Mouse (Mus musculus): ENCODE results near the gene Fasn. TPM values are rescaled to one million over a fixed set of nuclear protein-coding genes. Genes with fewer than 3 reads are reported as not detected.
A peak's percentile ranks its signal among the peaks of the same experiment; 100 is the strongest.
"Not testable (repeated sequence)": the region's sequence is repeated elsewhere in the genome, so short reads cannot be mapped to it uniquely, and the experiment has no call there.

The Fasn gene
- polyA plus RNA-seq, 1 experiment from 2014 or later, result 89.2 TPM

DNA sequence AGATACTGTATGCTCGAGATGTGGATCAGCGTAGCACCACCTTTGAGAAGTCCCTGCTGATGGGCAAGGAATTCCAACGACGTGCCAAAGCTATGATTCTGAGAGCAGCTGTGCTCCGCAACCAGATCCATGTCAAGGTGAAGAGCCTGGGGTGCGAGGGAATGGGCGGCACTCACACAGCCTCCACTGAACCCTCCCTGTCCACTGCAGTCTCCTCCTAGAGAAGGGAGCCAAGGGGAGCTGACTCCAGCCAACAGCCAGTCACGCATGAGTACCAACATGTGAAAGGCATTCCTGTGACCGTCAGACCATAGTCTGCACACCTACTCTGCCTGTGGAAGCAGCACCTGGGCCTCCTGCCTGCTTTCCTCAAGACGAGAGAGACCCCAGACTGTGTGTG, 35.9 kb downstream of the Fasn start:
- peaks cover 17% of the 10 kb centered on the region for H3K4me1 ChIP-seq (replicated peaks)
- H3K4me2 ChIP-seq (replicated peaks); H3K4me3 ChIP-seq (replicated peaks); H3K9me3 ChIP-seq; ATAC-seq; H3K9ac ChIP-seq (replicated peaks); H3K27me3 ChIP-seq; H3K27ac ChIP-seq: not testable (repeated sequence)
- WGBS, result 89% methylated on average over 10 of the region's 10 CpGs
- H3K36me3 ChIP-seq, result peaks cover 76% of the 10 kb centered on the region

DNA sequence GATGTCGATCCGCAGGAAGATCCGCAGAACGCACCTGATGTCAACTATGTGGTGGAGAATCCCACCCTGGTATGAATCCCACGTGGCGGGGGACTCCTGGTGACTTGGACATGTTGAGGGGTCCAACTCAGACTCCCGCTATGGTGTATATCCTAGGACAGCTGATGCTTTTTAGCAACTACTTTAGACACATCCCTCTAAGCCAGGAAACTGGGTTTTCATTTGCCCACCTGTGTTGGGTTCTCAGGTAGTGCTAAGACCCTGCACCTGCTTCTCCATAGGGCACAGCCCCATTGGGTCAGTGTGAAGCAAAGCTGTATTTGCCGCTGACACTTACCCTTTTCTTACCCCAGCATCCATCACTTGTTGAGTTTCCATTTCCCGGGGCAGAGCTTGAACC, 39.2 kb downstream of the Fasn start:
- H3K9me3 ChIP-seq, result no peaks in the 10 kb centered on the region
- H3K4me2 ChIP-seq (replicated peaks), result peak overlapping the region; percentile 100
- H3K4me3 ChIP-seq (replicated peaks), result peak overlapping the region; percentile 99
- no peaks in the 10 kb centered on the region for H3K27me3 ChIP-seq
- peaks cover 67% of the 10 kb centered on the region for H3K36me3 ChIP-seq
- no peak overlapping the region for H3K27ac ChIP-seq
- ATAC-seq, result no peak
- WGBS, result 35% methylated on average over 9 of the region's 9 CpGs
- peak overlapping the region; percentile 95 for H3K9ac ChIP-seq (replicated peaks)
- H3K4me1 ChIP-seq (replicated peaks), result peaks cover 30% of the 10 kb centered on the region

DNA sequence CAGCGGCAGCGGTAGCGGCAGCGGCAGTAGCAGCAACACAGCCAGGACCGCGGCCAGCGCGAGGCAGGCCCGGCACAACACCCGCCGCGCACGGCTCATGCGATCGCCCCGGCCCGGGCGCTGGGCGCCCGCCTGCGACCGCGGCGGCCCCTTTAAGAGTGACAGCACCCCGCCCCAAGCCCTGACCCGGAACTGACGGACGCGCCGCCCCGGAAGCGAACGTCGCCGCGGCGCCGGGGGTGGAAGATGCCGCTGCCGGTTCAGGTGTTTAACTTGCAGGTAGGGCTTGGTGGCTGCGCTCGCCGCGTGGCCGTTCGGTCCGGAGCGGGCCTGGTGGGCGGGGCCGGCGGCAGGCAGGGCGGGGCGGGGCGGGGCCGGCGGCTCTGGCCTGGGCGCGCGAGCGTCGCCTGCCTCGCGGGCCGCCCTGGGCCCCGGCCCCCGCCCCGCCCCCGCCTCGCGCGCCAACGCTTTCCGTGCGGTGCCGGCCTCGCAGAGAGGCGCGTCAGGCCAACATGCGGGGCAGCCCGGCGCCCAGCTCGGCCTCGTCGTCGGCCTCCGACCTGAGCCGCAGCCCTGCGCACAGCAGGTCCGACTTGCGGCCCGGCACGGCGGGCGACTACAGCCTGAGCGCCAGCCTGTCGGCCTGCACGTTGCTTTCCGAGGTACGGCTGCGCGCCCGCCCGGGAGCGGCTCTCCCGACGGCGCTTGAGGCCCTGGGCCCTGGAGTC, 40.1 kb downstream of the Fasn start, which contains the start of the genes Rfng and Gps1:
Gene Rfng (minus strand): TSS at position 144 of the 728 bp plus-strand sequence.
Gene Gps1 (plus strand): TSS at position 209 of the 728 bp plus-strand sequence.
- peaks cover 60% of the 10 kb centered on the region for H3K36me3 ChIP-seq
- peak; percentile 89 for ATAC-seq

DNA sequence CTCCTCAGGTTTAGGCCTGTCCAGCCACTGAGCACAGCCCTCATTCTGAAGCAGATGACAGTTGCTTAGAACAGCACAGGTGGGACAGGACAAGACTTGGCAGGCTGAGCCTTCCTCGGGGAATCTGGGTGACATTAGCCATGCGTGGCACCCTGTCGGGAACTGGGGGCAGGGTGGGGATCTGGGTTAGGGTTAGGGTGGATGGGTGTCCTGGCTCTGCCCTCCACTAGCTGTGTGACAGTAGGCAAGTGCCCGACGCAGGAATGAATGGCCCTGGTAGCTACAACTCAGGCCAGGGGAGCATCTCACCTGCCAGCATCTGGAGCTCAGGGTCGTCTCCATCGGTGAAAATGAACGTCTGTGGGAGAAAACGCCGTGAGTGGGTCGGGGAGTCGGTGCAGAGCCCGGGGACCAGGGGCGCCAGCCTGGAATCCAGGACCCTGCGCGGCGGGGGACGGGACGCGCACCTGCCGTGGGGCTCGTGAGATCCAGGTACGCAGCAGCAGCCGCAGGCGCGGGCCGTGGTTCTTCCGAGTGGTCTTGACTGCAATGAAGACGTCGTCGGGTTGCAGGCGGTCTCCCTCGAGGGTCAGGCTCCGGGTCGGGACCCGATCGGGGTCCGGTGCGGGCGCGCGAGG, 40.8 kb downstream of the Fasn start:
- no peaks in the 10 kb centered on the region for H3K27me3 ChIP-seq
- WGBS, result 1% methylated on average over 42 of the region's 42 CpGs
- peaks cover 30% of the 10 kb centered on the region for H3K4me1 ChIP-seq (replicated peaks)
- peak overlapping the region; percentile 79 for H3K27ac ChIP-seq
- H3K4me2 ChIP-seq (replicated peaks), result peak overlapping the region; percentile 100
- H3K36me3 ChIP-seq, result peaks cover 58% of the 10 kb centered on the region
- peak overlapping the region; percentile 99 for H3K4me3 ChIP-seq (replicated peaks)
- no peaks in the 10 kb centered on the region for H3K9me3 ChIP-seq
- ATAC-seq, result peak; percentile 55
- peak overlapping the region; percentile 95 for H3K9ac ChIP-seq (replicated peaks)

More for the DNA sequence above, 40.1 kb downstream of the Fasn start, which contains the start of the genes Rfng and Gps1:
- H3K4me3 ChIP-seq (replicated peaks), result peak within 1 kb of the TSS; percentile 99
- H3K9ac ChIP-seq (replicated peaks), result peak within 1 kb of the TSS; percentile 95
- peak within 1 kb of the TSS; percentile 100 for H3K4me2 ChIP-seq (replicated peaks)
- WGBS, result under 1% methylated on average over 85 of the region's 107 CpGs
- peaks cover 30% of the 10 kb centered on the region for H3K4me1 ChIP-seq (replicated peaks)
- H3K27ac ChIP-seq, result peak within 1 kb of the TSS; percentile 79
- H3K27me3 ChIP-seq, result no peaks in the 10 kb centered on the region
- H3K9me3 ChIP-seq, result no peaks in the 10 kb centered on the region

DNA sequence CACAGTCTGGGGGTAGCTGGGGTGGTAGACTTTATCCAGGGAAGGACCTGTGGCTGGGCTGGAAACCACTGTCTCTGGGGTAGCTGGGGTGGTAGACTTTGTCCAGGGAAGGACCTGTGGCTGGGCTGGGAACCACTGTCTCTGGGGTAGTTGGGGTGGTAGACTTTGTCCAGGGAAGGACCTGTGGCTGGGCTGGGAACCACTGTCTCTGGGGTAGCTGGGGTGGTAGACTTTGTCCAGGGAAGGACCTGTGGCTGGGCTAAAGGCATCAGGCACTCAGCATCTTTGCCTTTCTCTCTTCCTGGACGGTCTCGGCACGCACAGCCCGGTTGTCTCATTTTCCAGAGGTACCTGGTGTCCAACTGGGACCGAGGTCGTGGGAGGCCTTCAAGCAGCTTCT, 43.0 kb downstream of the Fasn start:
- not testable (repeated sequence) for ATAC-seq; H3K9ac ChIP-seq (replicated peaks); H3K4me3 ChIP-seq (replicated peaks); H3K9me3 ChIP-seq; H3K4me2 ChIP-seq (replicated peaks); H3K27me3 ChIP-seq; H3K27ac ChIP-seq
- 95% methylated on average over 6 of the region's 6 CpGs for WGBS
- Histone ChIP-seq H3K4me1 (replicated peaks) (peaks cover 41% of the 10 kb centered on the region), H3K36me3 (peaks cover 37% of the 10 kb centered on the region)

DNA sequence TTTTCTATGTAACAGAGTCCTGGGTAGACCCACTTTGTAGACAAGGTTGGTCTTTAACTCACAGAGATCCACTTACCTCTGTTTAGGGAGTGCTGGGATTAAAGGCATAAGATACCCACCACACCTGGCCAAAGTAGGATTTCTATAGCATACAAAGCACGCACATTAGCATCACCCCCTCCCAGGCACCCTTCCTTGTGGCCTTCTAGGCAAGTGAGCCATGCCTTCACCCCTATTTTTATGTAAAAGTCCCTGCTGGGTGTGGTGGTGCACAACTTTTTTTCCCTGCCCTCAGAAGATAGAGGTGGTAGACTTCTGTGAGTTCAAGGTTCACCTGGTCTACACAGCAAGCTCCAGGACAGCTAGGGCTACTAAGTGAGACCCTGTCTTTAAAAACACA, 44.5 kb downstream of the Fasn start:
- no peak for ATAC-seq
- Histone ChIP-seq H3K27ac (no peak overlapping the region), H3K4me1 (replicated peaks) (peaks cover 30% of the 10 kb centered on the region), H3K27me3 (no peaks in the 10 kb centered on the region), H3K4me3 (replicated peaks) (no peak overlapping the region), H3K9ac (replicated peaks) (no peak overlapping the region), H3K9me3 (no peaks in the 10 kb centered on the region), H3K36me3 (peaks cover 29% of the 10 kb centered on the region), H3K4me2 (replicated peaks) (no peak overlapping the region)
- 73% methylated on average over 1 of the region's 1 CpGs for WGBS

DNA sequence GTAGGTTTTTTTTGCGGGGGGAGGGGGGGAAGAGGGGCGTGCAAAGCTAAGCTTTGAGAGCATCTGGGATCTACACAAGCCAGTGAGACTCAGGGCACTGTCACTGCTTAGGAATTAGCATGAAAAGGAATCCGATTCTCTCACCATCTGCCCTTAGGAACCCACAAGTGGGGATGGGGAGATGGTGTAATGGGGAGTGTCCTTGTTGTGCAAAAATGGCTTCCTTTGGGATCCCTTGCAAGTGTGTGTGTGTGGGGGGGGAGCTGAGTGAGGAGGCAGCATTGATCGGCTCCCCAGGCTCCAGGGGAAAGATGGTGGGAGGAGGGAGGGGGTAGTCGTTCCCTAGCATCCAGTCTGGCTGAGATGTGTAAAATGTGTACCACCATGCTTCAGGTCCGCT, 47.2 kb downstream of the Fasn start:
- ATAC-seq, result no peak
- no peaks in the 10 kb centered on the region for H3K27me3 ChIP-seq
- no peak overlapping the region for H3K4me3 ChIP-seq (replicated peaks)
- 28% methylated on average over 6 of the region's 6 CpGs for WGBS
- H3K27ac ChIP-seq, result no peak overlapping the region
- H3K4me2 ChIP-seq (replicated peaks), result no peak overlapping the region
- peaks cover 22% of the 10 kb centered on the region for H3K36me3 ChIP-seq
- no peaks in the 10 kb centered on the region for H3K9me3 ChIP-seq
- no peak overlapping the region for H3K9ac ChIP-seq (replicated peaks)
- peaks cover 13% of the 10 kb centered on the region; the same call in 1 of the 2 replicates for H3K4me1 ChIP-seq (replicated peaks)

DNA sequence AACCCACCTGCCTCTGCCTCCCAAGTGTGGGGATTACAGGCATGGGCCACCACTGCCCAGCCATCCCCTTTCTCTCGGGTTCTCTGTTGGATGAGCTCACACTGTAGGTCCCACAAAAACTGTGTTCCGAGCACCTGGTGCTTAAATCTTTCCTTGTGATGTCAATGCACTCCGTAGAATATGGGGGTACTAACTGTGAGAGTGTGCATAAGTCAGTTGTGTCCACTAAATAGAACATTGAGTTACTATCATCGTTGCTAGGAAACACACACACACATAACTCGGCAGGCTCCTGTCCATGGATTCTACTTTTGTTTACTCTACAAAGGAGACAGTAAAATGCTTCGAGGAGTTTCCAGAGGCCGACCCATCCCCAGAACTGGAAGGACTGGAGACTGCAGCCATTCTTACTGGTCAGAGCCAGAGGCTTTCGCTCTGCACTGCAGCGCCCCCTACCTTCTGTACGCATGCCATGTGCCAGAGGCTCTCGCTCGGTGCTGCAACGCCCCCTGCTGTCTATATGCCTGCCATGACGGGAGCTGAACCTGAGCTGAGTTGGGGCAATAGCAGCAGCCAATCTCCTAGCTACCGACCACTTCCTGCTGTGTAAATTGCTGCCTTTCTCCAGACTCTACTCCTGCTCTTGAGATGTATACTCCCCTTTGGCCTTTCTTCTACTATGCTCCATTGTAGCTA, 48.4 kb downstream of the Fasn start:
- H3K9me3 ChIP-seq, result no peaks in the 10 kb centered on the region
- no peak overlapping the region for H3K27ac ChIP-seq
- WGBS, result 27% methylated on average over 15 of the region's 15 CpGs
- peak; percentile 88 for ATAC-seq
- H3K4me3 ChIP-seq (replicated peaks), result no peak overlapping the region
- no peak overlapping the region for H3K9ac ChIP-seq (replicated peaks)
- peaks cover 13% of the 10 kb centered on the region for H3K36me3 ChIP-seq
- no peak overlapping the region for H3K4me2 ChIP-seq (replicated peaks)
- H3K27me3 ChIP-seq, result no peaks in the 10 kb centered on the region
- H3K4me1 ChIP-seq (replicated peaks), result peaks cover 13% of the 10 kb centered on the region; the same call in 1 of the 2 replicates

DNA sequence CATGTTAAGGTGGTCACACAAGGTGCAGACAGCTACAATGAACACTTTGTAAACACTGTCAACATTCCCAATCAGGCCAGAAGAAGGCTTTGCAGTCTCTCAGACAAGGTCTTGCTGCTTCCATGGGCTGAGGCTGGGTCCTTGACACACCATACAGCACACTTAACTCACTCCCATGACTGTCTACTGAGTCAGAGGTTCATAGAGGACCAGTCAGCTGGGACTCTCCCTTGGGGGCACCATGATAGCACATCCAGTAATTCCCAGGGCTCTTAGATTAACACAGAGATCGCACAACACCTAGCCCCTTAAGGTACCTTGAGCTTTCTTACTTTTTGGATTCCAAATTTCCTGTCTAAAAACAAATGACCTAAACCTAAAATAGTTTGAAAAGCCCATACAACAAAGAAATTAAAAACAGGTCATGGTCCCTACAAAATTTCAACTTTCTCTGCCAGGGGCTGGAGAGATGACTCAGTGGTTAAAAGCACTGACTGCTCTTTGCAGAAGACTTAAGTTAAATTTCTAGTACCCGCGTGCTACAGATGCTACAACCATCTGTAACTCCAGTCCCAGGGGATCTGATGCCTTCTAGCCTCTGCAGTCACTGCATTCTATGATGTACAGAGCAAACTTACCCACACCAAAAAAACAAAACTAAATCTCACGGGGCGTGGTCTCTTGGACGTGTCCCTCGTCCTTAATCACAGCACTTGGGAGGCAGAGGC, 50.7 kb downstream of the Fasn start:
- ATAC-seq, result no peak
- no peaks in the 10 kb centered on the region for H3K36me3 ChIP-seq
- no peak overlapping the region for H3K9ac ChIP-seq (replicated peaks)
- 87% methylated on average over 7 of the region's 7 CpGs for WGBS
- H3K4me1 ChIP-seq (replicated peaks), result peaks cover 13% of the 10 kb centered on the region; the same call in 1 of the 2 replicates
- H3K27me3 ChIP-seq, result no peaks in the 10 kb centered on the region
- no peak overlapping the region for H3K27ac ChIP-seq
- H3K4me2 ChIP-seq (replicated peaks), result no peak overlapping the region
- no peaks in the 10 kb centered on the region for H3K9me3 ChIP-seq
- H3K4me3 ChIP-seq (replicated peaks), result no peak overlapping the region

DNA sequence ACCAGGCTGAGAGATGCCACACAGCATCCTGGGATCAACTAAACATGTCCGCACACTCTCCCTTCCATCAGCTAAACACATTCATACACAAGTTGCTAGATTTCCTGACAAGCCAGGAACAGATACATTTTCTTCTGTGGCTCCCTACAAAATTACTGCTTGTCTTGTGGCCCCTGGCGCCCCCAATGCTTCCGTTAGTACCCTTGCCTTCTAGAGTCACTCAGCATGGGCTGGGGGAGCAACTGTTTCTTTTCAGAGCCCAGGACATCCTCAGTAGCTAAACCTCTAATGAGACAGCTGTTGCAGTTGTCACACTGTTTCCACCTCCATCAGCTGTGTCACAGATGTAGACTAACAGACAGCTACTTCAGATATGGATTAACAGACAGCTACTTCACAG, 51.6 kb downstream of the Fasn start:
- H3K9ac ChIP-seq (replicated peaks), result no peak overlapping the region
- no peaks in the 10 kb centered on the region for H3K9me3 ChIP-seq
- no peak overlapping the region for H3K4me2 ChIP-seq (replicated peaks)
- no peak overlapping the region for H3K4me3 ChIP-seq (replicated peaks)
- peaks cover 13% of the 10 kb centered on the region; the same call in 1 of the 2 replicates for H3K4me1 ChIP-seq (replicated peaks)
- no peaks in the 10 kb centered on the region for H3K36me3 ChIP-seq
- WGBS, result 81% methylated on average over 3 of the region's 3 CpGs
- no peaks in the 10 kb centered on the region for H3K27me3 ChIP-seq
- H3K27ac ChIP-seq, result no peak overlapping the region
- ATAC-seq, result no peak

DNA sequence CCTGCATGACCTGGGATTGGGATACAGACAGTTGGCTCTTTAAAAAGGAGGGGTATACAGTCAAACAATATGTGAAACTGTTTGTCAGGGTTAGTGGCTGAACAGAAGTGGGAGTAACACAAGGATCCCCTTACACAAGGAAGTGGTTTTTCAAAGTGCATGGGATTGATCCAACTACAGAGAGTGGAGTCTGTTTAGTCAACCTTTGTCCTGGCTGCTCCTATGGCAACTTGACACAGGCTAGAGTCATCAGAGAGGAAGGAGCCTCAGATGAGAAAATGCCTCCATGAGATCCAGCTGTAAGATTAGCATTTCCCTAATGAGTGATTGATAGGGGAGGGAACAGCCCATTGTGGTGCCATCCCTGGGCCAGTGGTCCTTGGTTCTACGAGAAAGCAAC, 56.1 kb downstream of the Fasn start:
- Histone ChIP-seq H3K4me2 (replicated peaks) (no peak overlapping the region), H3K27ac (no peak overlapping the region), H3K4me3 (replicated peaks) (no peak overlapping the region), H3K9ac (replicated peaks) (no peak overlapping the region), H3K9me3 (no peaks in the 10 kb centered on the region), H3K4me1 (replicated peaks) (no peaks in the 10 kb centered on the region), H3K36me3 (no peaks in the 10 kb centered on the region), H3K27me3 (no peaks in the 10 kb centered on the region)
- WGBS, result 62% methylated on average over 1 of the region's 1 CpGs
- no peak for ATAC-seq
